Mouse (Mus musculus) midbrain, embryonic 12.5 days (tissue): ENCODE data around the gene Zfp644. TPM values are rescaled to one million over a fixed set of nuclear protein-coding genes. Genes with fewer than 3 reads are reported as not detected.
A peak's percentile ranks its signal among the peaks of the same experiment; 100 is the strongest.

Source experiments
- ATAC-seq: fragments of 200-750 bp; cut with Nextera tagmentation; 2 replicates; pipeline ENCODE4 v1.8.0; 2017; ENCODE audit warnings: low read depth, moderate TSS enrichment, moderate library complexity; ENCODE audit not compliant: low FRiP score
- H3K27ac ChIP-seq: fragments of 300-500 bp; sonication (generic); replicated peaks from 2 replicates; pipeline ENCODE4 v1.5.1; 2016; ENCODE audit warnings: mild to moderate bottlenecking
- H3K27me3 ChIP-seq: fragments of 300-500 bp; sonication (generic); 2 replicates; pipeline ENCODE4 v1.6.1; 2016; ENCODE audit warnings: mild to moderate bottlenecking
- H3K36me3 ChIP-seq: fragments of 300-500 bp; sonication (generic); 2 replicates; pipeline ENCODE4 v1.6.1; 2016
- H3K4me1 ChIP-seq: fragments of 300-500 bp; sonication (generic); 2 replicates; pipeline ENCODE4 v1.6.1; 2016
- H3K4me2 ChIP-seq: fragments of 300-500 bp; sonication (generic); replicated peaks from 2 replicates; pipeline ENCODE4 v1.6.1; 2016; ENCODE audit warnings: mild to moderate bottlenecking, moderate library complexity
- H3K4me3 ChIP-seq: fragments of 300-500 bp; sonication (generic); 2 replicates; pipeline ENCODE4 v1.5.1; 2016; ENCODE audit warnings: mild to moderate bottlenecking
- H3K9ac ChIP-seq: fragments of 300-500 bp; sonication (generic); replicated peaks from 2 replicates; pipeline ENCODE4 v1.6.1; 2016; ENCODE audit warnings: mild to moderate bottlenecking, moderate library complexity
- H3K9me3 ChIP-seq: fragments of 300-500 bp; sonication (generic); 2 replicates; pipeline ENCODE4 v1.6.1; 2016; ENCODE audit warnings: mild to moderate bottlenecking
- WGBS: fragments of 180-500 bp; shearing (Covaris S2); methylation state at CpG from one replicate; pipeline ENCODE4 v1.1.7; 2016; 5-methylcytosine and 5-hydroxymethylcytosine counted together
- polyA plus RNA-seq: library from polyadenylated mRNA; unstranded; fragments of >200 nt; fragmentation: Nextera tagmentation; extraction: Ambion mirVana; gene quantifications from 2 replicates; pipeline ENCODE4 v1.2.1, GENCODE M21; 2016

Gene Zfp644
- polyA plus RNA-seq, 1 experiment from 2014 or later: 82.0 TPM

DNA sequence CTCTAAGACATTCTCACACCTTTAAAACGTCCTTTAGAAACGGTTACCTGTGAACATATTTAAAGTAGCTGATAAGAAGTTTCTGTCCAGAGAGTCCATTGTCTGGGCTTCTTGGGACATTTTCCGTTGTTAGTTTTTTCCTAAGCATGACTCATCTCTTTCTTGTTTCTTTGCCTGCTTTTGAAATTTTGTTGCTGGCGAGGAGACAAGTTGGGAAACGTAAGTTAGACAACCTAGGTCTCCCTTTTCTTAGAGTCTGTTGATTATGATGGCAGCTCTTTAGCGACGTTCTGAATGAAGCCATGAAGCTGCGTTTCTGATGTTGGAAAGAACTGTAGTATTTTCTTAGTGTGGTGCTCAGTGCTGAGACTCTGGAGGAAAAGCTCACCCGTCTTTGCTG lies 108.1 kb downstream of the Zfp644 start:
- 96% methylated on average over 9 of the region's 9 CpGs for WGBS

DNA sequence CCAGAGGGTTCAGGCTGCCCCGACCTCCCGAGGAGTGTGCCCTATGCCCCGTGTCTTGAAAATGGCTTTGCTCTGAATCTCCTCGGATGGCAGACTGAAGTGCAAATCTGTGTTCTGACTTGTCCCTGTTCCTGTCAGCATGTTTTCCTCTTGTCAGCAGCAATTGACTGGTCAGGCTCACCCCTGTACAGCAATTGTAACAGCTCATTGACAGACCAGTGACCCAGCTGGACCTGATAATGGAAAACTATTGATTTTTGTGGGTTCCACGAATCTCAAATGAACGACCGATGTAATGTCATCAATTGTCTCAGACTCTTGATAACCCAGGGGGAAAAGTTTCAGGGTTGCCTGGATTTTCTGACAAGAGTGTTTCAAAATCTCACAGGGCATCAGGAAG lies 116.1 kb downstream of the Zfp644 start:
- H3K27me3 ChIP-seq: peaks cover 4% of the 10 kb centered on the region

More for the DNA sequence above, 108.1 kb downstream of the Zfp644 start:
- Histone ChIP-seq H3K4me2 (no peak overlapping the region), H3K4me1 (no peaks in the 10 kb centered on the region), H3K4me3 (no peak overlapping the region), H3K36me3 (peaks cover 31% of the 10 kb centered on the region), H3K9me3 (0 out of 2 replicates have a peak, but pooled peaks cover 3% of the 10 kb centered on the region), H3K27ac (no peak overlapping the region), H3K9ac (no peak overlapping the region), H3K27me3 (no peaks in the 10 kb centered on the region)
- ATAC-seq: no peak

DNA sequence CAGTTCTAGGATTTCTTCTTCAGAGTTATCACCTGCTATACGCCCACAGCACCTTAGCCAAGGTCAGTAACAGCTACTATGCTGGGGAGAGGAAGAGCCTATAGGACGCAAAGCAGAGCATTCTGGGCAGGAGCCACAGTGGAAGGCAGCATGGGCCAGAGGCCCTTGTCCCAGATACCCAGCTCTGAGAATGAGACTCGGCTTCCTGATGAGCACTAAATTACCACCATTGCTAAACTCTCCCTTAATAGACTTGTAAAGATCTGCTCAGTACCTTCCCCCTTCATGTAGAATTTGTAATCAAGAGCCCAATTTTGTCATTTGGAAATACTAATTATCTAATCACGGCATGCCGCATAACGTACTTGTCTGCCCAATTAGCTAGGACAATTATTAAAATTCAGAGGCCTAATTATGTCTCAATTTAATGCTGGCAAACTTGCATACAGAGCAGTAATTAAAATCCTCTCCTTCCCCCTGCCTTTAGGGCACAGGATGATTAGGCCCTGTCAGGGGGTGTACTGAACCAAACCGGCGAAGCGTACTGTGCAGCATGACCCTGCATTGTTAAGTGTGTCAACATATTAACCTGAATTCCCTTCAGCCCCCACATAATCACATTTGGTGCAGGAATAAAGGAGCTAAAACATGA lies 119.7 kb downstream of the Zfp644 start:
- no peak for ATAC-seq

More for the DNA sequence above, 116.1 kb downstream of the Zfp644 start:
- Histone ChIP-seq H3K4me1 (peaks cover 6% of the 10 kb centered on the region; the same call in 1 of the 2 replicates), H3K36me3 (no peaks in the 10 kb centered on the region), H3K9ac (no peak overlapping the region), H3K4me3 (no peak overlapping the region), H3K4me2 (no peak overlapping the region), H3K9me3 (no peaks in the 10 kb centered on the region), H3K27ac (no peak overlapping the region)
- ATAC-seq: no peak
- 86% methylated on average over 7 of the region's 7 CpGs for WGBS

DNA sequence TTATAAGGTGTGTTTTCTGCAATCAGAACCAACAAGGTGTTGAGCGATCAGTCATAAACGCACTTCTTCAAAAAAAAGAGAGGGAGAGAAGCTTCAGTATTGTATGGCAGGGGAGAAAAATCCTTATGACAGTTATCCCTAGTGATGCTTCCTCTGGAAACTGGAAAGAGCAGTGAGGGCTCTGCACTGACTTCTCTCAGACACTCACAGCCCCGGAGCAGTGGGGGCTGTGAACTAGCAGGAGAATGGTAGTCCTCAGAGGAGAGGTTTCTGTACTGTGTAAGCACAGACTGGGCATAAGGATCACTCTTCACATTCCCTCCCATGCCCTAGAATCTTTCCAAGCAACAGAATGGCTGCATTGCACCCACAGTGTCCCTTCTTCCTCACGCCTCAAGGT lies 122.0 kb downstream of the Zfp644 start:
- Histone ChIP-seq H3K4me1 (peaks cover 10% of the 10 kb centered on the region), H3K9ac (no peak overlapping the region), H3K27me3 (peaks cover 29% of the 10 kb centered on the region), H3K9me3 (no peaks in the 10 kb centered on the region), H3K4me3 (0 out of 2 replicates have a peak overlapping the region, but pooled peaks have one; percentile 69), H3K27ac (no peak overlapping the region; the same call in 1 of the 2 replicates), H3K36me3 (no peaks in the 10 kb centered on the region), H3K4me2 (peak overlapping the region; percentile 89)
- no peak for ATAC-seq
- 22% methylated on average over 4 of the region's 4 CpGs for whole genome bisulfite sequencing

More for the DNA sequence above, 119.7 kb downstream of the Zfp644 start:
- Histone ChIP-seq H3K36me3 (no peaks in the 10 kb centered on the region), H3K9ac (no peak overlapping the region), H3K27ac (no peak overlapping the region), H3K4me1 (peaks cover 10% of the 10 kb centered on the region), H3K27me3 (peaks cover 17% of the 10 kb centered on the region), H3K4me3 (no peak overlapping the region), H3K4me2 (no peak overlapping the region), H3K9me3 (no peaks in the 10 kb centered on the region)
- 44% methylated on average over 9 of the region's 9 CpGs for WGBS

DNA sequence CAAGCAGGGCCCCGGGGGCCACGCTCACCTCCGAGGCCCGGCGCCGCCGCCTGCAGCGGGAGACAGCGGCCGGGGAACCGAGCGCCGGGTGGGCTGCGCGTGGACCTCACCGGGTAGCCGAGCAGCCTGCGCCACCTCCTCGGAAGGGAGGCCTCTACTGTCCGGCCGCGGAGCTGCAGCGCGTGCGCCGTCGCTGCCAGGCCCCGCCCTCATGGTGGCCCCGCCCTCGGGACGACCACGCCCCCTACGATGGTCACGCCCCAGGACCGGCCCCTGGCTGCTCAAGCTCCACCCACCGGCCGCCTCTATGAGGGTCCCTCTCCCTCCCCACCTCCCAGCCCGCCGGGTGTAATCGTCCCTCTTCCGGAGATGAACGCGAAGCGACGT lies 122.5 kb downstream of the Zfp644 start:
- Histone ChIP-seq H3K9me3 (no peaks in the 10 kb centered on the region), H3K9ac (peak overlapping the region; percentile 75), H3K27me3 (peaks cover 34% of the 10 kb centered on the region), H3K36me3 (no peaks in the 10 kb centered on the region), H3K4me1 (peaks cover 10% of the 10 kb centered on the region), H3K27ac (peak overlapping the region; percentile 56), H3K4me3 (peak overlapping the region; percentile 69), H3K4me2 (peak overlapping the region; percentile 89)
- peak; percentile 93 for ATAC-seq
- under 1% methylated on average over 37 of the region's 45 CpGs for WGBS

DNA sequence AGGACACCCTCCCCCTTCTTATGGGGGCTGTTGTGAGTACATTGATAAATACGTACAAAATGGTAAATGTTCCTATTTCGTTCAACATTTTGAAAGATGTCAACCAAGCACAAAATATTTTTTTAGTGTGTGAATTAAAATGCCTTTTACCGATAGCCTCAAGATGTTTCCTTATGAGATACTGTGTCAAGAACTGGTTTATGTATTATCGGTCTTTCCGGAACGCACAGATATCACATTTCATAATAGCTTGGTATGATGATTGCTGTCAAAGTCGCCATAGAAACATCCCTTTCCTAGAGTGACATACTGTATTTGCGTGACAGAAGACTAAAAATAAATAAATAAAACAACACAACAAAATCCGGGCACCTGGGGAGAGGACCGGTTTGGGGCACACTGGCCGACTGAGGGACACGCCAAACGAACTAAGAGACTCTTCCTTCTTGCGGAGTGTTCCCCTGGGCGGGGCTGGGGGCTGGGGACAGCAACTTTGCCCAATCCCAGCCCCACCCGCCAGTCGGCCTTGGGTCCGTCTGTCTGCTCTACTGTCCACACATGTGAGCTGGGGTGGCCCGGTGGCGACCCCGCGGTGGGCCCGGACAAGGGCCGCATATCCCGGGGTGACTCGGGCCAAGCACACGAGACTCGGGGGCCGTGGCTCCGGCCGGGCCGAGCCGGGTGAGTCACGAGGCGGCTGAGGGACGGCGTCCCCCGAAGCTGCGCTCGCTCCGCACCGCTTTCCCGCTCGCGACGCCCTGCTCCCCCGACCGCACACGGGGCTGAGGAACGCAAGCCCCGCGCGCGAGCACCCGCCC lies 123.1 kb downstream of the Zfp644 start:
- H3K36me3 ChIP-seq: no peaks in the 10 kb centered on the region
- 8% methylated on average over 40 of the region's 55 CpGs for WGBS
- peak overlapping the region; percentile 89 for H3K4me2 ChIP-seq
- H3K27me3 ChIP-seq: peaks cover 39% of the 10 kb centered on the region
- H3K9ac ChIP-seq: peak overlapping the region; percentile 75
- no peaks in the 10 kb centered on the region for H3K9me3 ChIP-seq
- peaks cover 10% of the 10 kb centered on the region for H3K4me1 ChIP-seq
- peak overlapping the region; percentile 69 for H3K4me3 ChIP-seq
- H3K27ac ChIP-seq: peak overlapping the region; percentile 56
- no peak; the same call in none of the 2 replicates for ATAC-seq

Other genes with a start within 250 kb of the Zfp644 start
- 8.4 and 15.6 TPM in 2 replicates for gene Barhl2, start 239.1 kb downstream of the Zfp644 start, polyA plus RNA-seq
- not detected in 2 replicates for gene Gm17304, start 88.2 kb downstream of the Zfp644 start, polyA plus RNA-seq
- 5.8 and 8.0 TPM in 2 replicates for gene Hfm1, start 229.0 kb upstream of the Zfp644 start, polyA plus RNA-seq